8 mouse cellular contexts compared by ENCODE assay signal in the genomic region with DNA sequence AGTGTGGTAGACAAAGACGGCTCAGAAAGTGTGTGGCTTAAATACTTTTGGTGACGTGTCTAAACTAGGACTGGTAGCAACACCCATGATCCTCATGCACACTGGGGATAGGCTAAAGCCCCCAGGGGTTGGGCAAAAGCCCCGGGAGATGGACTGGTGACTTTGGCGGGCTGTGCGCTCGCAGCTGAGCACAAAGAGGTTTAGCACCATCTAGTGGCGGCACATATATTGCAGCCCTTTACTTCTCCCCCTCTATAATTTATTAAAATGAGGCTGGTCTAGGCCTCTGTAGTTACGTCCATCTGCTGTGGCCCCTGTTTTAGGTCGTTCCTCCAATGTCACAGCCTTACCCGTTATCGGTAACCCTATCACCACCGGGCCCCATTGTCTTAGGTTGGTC.
DNase-seq lines count a peak whose midpoint lies in the region; ATAC-seq and TF ChIP-seq lines count a peak whose summit lies in the region.
"Not testable (repeated sequence)": the region's sequence is repeated elsewhere in the genome, so short reads cannot be mapped to it uniquely, and the experiment has no call there.

No protein-coding gene starts in this region.

- H3K4me1 ChIP-seq in intestine, postnatal 0 days (replicated peaks; ENCODE audit: control insufficient read depth, insufficient read depth, low read length); liver, postnatal 0 days (ENCODE audit: insufficient read depth): not testable (repeated sequence)

- DNase-seq in A20 (ENCODE audit: low read depth, low spot score): peak; percentile 4
- DNase-seq in R1 (ENCODE audit: low read depth, low spot score): peak; percentile 19
- peak; percentile 3 for DNase-seq in gastrocnemius, postnatal 10 days
- DNase-seq in kidney, postnatal 4 days: peak; percentile 9 to 24
- not testable (repeated sequence) for DNase-seq in liver, postnatal 0 days
- peak; percentile 1 for DNase-seq in retina, embryonic 14.5 days (ENCODE audit: low spot score)
- peak; percentile 2 for DNase-seq in thymus, postnatal 25 days

- ATAC-seq in intestine, postnatal 0 days; liver, postnatal 0 days: not testable (repeated sequence)

- not testable (repeated sequence) for H3K36me3 ChIP-seq in intestine, postnatal 0 days (ENCODE audit: control insufficient read depth, insufficient read depth); liver, postnatal 0 days (replicated peaks; ENCODE audit: insufficient read depth, low read length)

- not testable (repeated sequence) for H3K9ac ChIP-seq in intestine, postnatal 0 days (ENCODE audit: low read depth, low read length); liver, postnatal 0 days (replicated peaks)

- H3K9me3 ChIP-seq in intestine, postnatal 0 days (ENCODE audit: control insufficient read depth); liver, postnatal 0 days (ENCODE audit: low read length): not testable (repeated sequence)

- TF ChIP-seq EP300 in liver, postnatal 0 days (IDR thresholded peaks at IDR 0.05; ENCODE audit: low read depth): not testable (repeated sequence)

- H3K27ac ChIP-seq in intestine, postnatal 0 days (ENCODE audit: low read depth, low read length); liver, postnatal 0 days (ENCODE audit: low read depth): not testable (repeated sequence)

- not testable (repeated sequence) for H3K4me3 ChIP-seq in intestine, postnatal 0 days (ENCODE audit: low read depth, low read length); liver, postnatal 0 days (ENCODE audit: low read depth, low read length)

- not testable (repeated sequence) for H3K27me3 ChIP-seq in intestine, postnatal 0 days (replicated peaks; ENCODE audit: control insufficient read depth, insufficient read depth, low read length); liver, postnatal 0 days (ENCODE audit: insufficient read depth, low read length)

- 76% methylated on average over 10 of the region's 12 CpGs for WGBS in intestine, postnatal 0 days
- 59% methylated on average over 12 of the region's 12 CpGs for WGBS in liver, postnatal 0 days (ENCODE audit: insufficient replicate concordance)

- not testable (repeated sequence) for H3K4me2 ChIP-seq in intestine, postnatal 0 days (replicated peaks; ENCODE audit: low read depth); liver, postnatal 0 days (ENCODE audit: low read depth, low read length)

- TF ChIP-seq CTCF in intestine, postnatal 0 days (IDR thresholded peaks at IDR 0.05; ENCODE audit: low read depth): peak; percentile 35
- TF ChIP-seq CTCF in liver, postnatal 0 days (IDR thresholded peaks at IDR 0.05; ENCODE audit: low read depth): peak; percentile 30; the same call in 1 of the 2 replicates
